Mouse (Mus musculus): ENCODE measurements around the gene Alcam. TPM values are rescaled to one million over a fixed set of nuclear protein-coding genes. Genes with fewer than 3 reads are reported as not detected.
A peak's percentile ranks its signal among the peaks of the same experiment; 100 is the strongest.

Gene Alcam
- 147 and 154 TPM in 2 replicates for total RNA-seq (2014; rRNA removed)
- polyA plus RNA-seq (2015; fragmentation: Nextera tagmentation; extraction: Ambion mirVana): 37.5 and 40.3 TPM in 2 replicates

- Histone ChIP-seq H3K27me3 (ENCODE audit: insufficient read depth, low read length) (no peaks in the 10 kb centered on the region), H3K4me3 (ENCODE audit: low read depth, low read length) (peak within 1 kb of the TSS; percentile 74), H3K27ac (ENCODE audit: low read depth, low read length) (peak within 1 kb of the TSS; percentile 79), H3K9me3 (ENCODE audit: low read length) (no peaks in the 10 kb centered on the region), H3K4me1 (ENCODE audit: insufficient read depth, low read length) (0 out of 2 replicates have a peak, but pooled peaks cover 5% of the 10 kb centered on the region), H3K36me3 (ENCODE audit: insufficient read depth, low read length) (no peaks in the 10 kb centered on the region), H3K4me2 (ENCODE audit: low read depth, low read length, poor library complexity, severe bottlenecking) (peak within 1 kb of the TSS; percentile 72), H3K9ac (replicated peaks; ENCODE audit: low read length, poor library complexity, severe bottlenecking) (peak within 1 kb of the TSS; percentile 70)
- peak; percentile 35 for TF ChIP-seq CTCF (IDR thresholded peaks at IDR 0.05)
- under 1% methylated on average over 14 of the region's 14 CpGs for WGBS
- ATAC-seq (ENCODE audit: low FRiP score) (no peak), DNase-seq (ENCODE audit: low spot score) (peak; percentile 78)
Observed at GRCm38 (mm10) chr16:52453971-52454514, at the start of gene Alcam. Alcam (minus strand) TSS chr16:52454074.

- no peak for ATAC-seq (ENCODE audit: low FRiP score)
- no peaks in the 10 kb centered on the region for H3K9me3 ChIP-seq (ENCODE audit: low read length)
- no peak for TF ChIP-seq CTCF (IDR thresholded peaks at IDR 0.05)
Observed at GRCm38 (mm10) chr16:52498757-52499335, 45.0 kb upstream of the Alcam start.

GRCm38 (mm10) chr16:52490542-52490941, 36.7 kb upstream of the Alcam start:
- 76% methylated on average over 1 of the region's 1 CpGs for WGBS
- Histone ChIP-seq H3K4me1 (ENCODE audit: insufficient read depth, low read length) (no peaks in the 10 kb centered on the region), H3K4me3 (ENCODE audit: low read depth, low read length) (no peak overlapping the region), H3K4me2 (ENCODE audit: low read depth, low read length, poor library complexity, severe bottlenecking) (no peak overlapping the region), H3K9me3 (ENCODE audit: low read length) (no peaks in the 10 kb centered on the region), H3K27ac (ENCODE audit: low read depth, low read length) (no peak overlapping the region), H3K27me3 (ENCODE audit: insufficient read depth, low read length) (no peaks in the 10 kb centered on the region), H3K36me3 (ENCODE audit: insufficient read depth, low read length) (no peaks in the 10 kb centered on the region), H3K9ac (replicated peaks; ENCODE audit: low read length, poor library complexity, severe bottlenecking) (no peak overlapping the region)
- no peak for TF ChIP-seq CTCF (IDR thresholded peaks at IDR 0.05)
- no peak for ATAC-seq (ENCODE audit: low FRiP score)
- DNase-seq (ENCODE audit: low spot score): no peak

More at GRCm38 (mm10) chr16:52498757-52499335, 45.0 kb upstream of the Alcam start:
- DNase-seq (ENCODE audit: low spot score): no peak
- no peaks in the 10 kb centered on the region for H3K4me1 ChIP-seq (ENCODE audit: insufficient read depth, low read length)
- H3K4me3 ChIP-seq (ENCODE audit: low read depth, low read length): no peak overlapping the region
- H3K27me3 ChIP-seq (ENCODE audit: insufficient read depth, low read length): no peaks in the 10 kb centered on the region
- WGBS: 67% methylated on average over 4 of the region's 4 CpGs
- H3K9ac ChIP-seq (replicated peaks; ENCODE audit: low read length, poor library complexity, severe bottlenecking): no peak overlapping the region
- H3K36me3 ChIP-seq (ENCODE audit: insufficient read depth, low read length): no peaks in the 10 kb centered on the region
- no peak overlapping the region for H3K4me2 ChIP-seq (ENCODE audit: low read depth, low read length, poor library complexity, severe bottlenecking)
- H3K27ac ChIP-seq (ENCODE audit: low read depth, low read length): no peak overlapping the region

GRCm38 (mm10) chr16:52474235-52474634, 20.4 kb upstream of the Alcam start:
- Histone ChIP-seq H3K9me3 (ENCODE audit: low read length) (no peaks in the 10 kb centered on the region), H3K36me3 (ENCODE audit: insufficient read depth, low read length) (no peaks in the 10 kb centered on the region), H3K4me1 (ENCODE audit: insufficient read depth, low read length) (no peaks in the 10 kb centered on the region), H3K9ac (replicated peaks; ENCODE audit: low read length, poor library complexity, severe bottlenecking) (no peak overlapping the region), H3K4me3 (ENCODE audit: low read depth, low read length) (no peak overlapping the region), H3K27ac (ENCODE audit: low read depth, low read length) (no peak overlapping the region), H3K27me3 (ENCODE audit: insufficient read depth, low read length) (no peaks in the 10 kb centered on the region), H3K4me2 (ENCODE audit: low read depth, low read length, poor library complexity, severe bottlenecking) (no peak overlapping the region)
- no peak for TF ChIP-seq CTCF (IDR thresholded peaks at IDR 0.05)
- DNase-seq (ENCODE audit: low spot score) (no peak), ATAC-seq (ENCODE audit: low FRiP score) (no peak)
- WGBS: 71% methylated on average over 4 of the region's 4 CpGs

- H3K4me3 ChIP-seq (ENCODE audit: low read depth, low read length): no peak overlapping the region
- no peak overlapping the region for H3K4me2 ChIP-seq (ENCODE audit: low read depth, low read length, poor library complexity, severe bottlenecking)
- H3K27ac ChIP-seq (ENCODE audit: low read depth, low read length): no peak overlapping the region
- no peaks in the 10 kb centered on the region for H3K36me3 ChIP-seq (ENCODE audit: insufficient read depth, low read length)
- H3K9me3 ChIP-seq (ENCODE audit: low read length): no peaks in the 10 kb centered on the region
- H3K9ac ChIP-seq (replicated peaks; ENCODE audit: low read length, poor library complexity, severe bottlenecking): no peak overlapping the region
- WGBS: 91% methylated on average over 2 of the region's 2 CpGs
- DNase-seq (ENCODE audit: low spot score) (no peak), ATAC-seq (ENCODE audit: low FRiP score) (no peak)
- TF ChIP-seq CTCF (IDR thresholded peaks at IDR 0.05): no peak
- no peaks in the 10 kb centered on the region for H3K27me3 ChIP-seq (ENCODE audit: insufficient read depth, low read length)
- no peaks in the 10 kb centered on the region for H3K4me1 ChIP-seq (ENCODE audit: insufficient read depth, low read length)
Observed at GRCm38 (mm10) chr16:52473089-52473488, 19.2 kb upstream of the Alcam start.

- no peaks in the 10 kb centered on the region for H3K4me1 ChIP-seq (ENCODE audit: insufficient read depth, low read length)
- H3K27me3 ChIP-seq (ENCODE audit: insufficient read depth, low read length): no peaks in the 10 kb centered on the region
- DNase-seq (ENCODE audit: low spot score) (no peak), ATAC-seq (ENCODE audit: low FRiP score) (no peak)
- H3K9ac ChIP-seq (replicated peaks; ENCODE audit: low read length, poor library complexity, severe bottlenecking): no peak overlapping the region
- H3K4me2 ChIP-seq (ENCODE audit: low read depth, low read length, poor library complexity, severe bottlenecking): no peak overlapping the region
- 91% methylated on average over 3 of the region's 3 CpGs for WGBS
- TF ChIP-seq CTCF (IDR thresholded peaks at IDR 0.05): no peak
- H3K9me3 ChIP-seq (ENCODE audit: low read length): no peaks in the 10 kb centered on the region
- H3K36me3 ChIP-seq (ENCODE audit: insufficient read depth, low read length): no peaks in the 10 kb centered on the region
- no peak overlapping the region for H3K27ac ChIP-seq (ENCODE audit: low read depth, low read length)
- no peak overlapping the region for H3K4me3 ChIP-seq (ENCODE audit: low read depth, low read length)
Observed at GRCm38 (mm10) chr16:52472635-52473034, 18.8 kb upstream of the Alcam start.
